Mouse (Mus musculus): ENCODE measurements around the gene Afap1l2. TPM values are rescaled to one million over a fixed set of nuclear protein-coding genes. Genes with fewer than 3 reads are reported as not detected.

Gene Afap1l2
- polyA plus RNA-seq (2012) = not detected in 2 replicates

DNA sequence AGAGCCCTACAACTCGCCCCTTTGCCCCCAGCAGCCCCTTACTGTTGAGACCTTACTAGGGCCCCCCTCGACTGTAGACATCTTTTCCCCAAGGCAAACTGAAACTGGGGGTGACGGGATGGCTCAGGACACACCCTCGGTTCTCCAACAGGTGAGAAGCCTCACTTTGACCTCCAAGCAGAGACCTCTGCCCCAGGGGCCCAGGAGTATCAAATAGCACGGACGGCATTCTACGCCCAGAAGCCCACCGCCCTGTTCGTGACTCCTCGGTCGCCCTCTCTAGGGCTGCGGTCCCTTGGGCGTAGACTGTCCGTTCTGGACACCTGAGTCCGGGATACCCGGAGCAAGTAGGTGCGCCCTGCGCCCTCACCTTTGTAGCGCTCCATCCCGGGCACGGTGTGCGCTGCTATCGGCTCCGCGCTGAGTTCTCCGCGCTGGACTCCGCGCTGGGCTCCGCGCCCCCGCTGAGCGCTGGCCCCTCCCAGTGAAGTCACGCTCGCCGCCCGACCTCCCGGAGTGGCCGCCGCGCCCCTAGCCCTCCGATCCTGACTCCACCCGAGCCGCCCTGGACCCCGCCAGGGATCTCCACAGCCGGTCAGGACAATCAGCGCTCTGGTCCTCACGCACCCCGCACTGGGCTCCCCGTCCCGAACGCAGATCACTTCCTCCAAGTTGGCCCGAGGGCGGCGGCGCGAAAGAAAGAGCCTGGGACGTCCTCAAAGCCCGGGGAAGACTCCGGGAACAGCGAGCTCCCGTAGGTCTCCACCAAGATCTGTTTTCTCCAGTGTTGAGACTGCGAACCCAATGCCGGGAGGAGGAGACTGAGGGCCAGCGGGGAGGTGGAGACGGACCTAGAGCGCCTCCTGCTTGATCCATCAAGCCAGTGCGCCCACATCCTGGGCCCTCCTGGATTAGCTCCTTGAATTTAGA lies at the start of gene Afap1l2:
Afap1l2 (minus strand) TSS at position 448 of the 930 bp plus-strand sequence.

GRCm38 (mm10) chr19:56873816-56874600 lies 134.0 kb downstream of the Afap1l2 start, which contains the start of gene Vwa2:
Vwa2 (plus strand) TSS chr19:56874249.

Other genes starting within 250 kb of the Afap1l2 start
- 1.4 and 1.7 TPM in 2 replicates for gene Ccdc186, start 186.0 kb downstream of the Afap1l2 start, polyA plus RNA-seq (2012)
- not detected in 2 replicates for gene Tdrd1, start 182.0 kb downstream of the Afap1l2 start, polyA plus RNA-seq (2012)
- not detected in 2 replicates for gene Vwa2, start 134.0 kb downstream of the Afap1l2 start, polyA plus RNA-seq (2012)